Comparison of ENCODE assay signal across 8 mouse cellular contexts in genomic region chr6:49208935-49209334, GRCm38 (mm10). TPM values are rescaled to one million over a fixed set of nuclear protein-coding genes. Genes with fewer than 3 reads are reported as not detected.
A peak's percentile ranks its signal among the peaks of the same experiment; 100 is the strongest.
DNase-seq lines count a peak whose midpoint lies in the region; ATAC-seq and TF ChIP-seq lines count a peak whose summit lies in the region.

No protein-coding gene starts in this region.

- no peak overlapping the region for H3K9ac ChIP-seq in hindbrain, postnatal 0 days (replicated peaks; ENCODE audit: low read length)

- H3K36me3 ChIP-seq in hindbrain, postnatal 0 days (ENCODE audit: insufficient read depth, low read length) = no peaks in the 10 kb centered on the region

- peaks cover 12% of the 10 kb centered on the region for H3K4me1 ChIP-seq in hindbrain, postnatal 0 days (ENCODE audit: insufficient read depth, low read length)

- H3K9me3 ChIP-seq in hindbrain, postnatal 0 days (ENCODE audit: low read length) = no peaks in the 10 kb centered on the region

- ATAC-seq in hindbrain, postnatal 0 days = peak; percentile 58; the same call in 1 of the 2 replicates
- peak; percentile 48; the same call in 1 of the 2 replicates for ATAC-seq in neutrophil, adult 5-6 weeks (ENCODE audit: extremely low read depth, insufficient number of reproducible peaks, low FRiP score, poor library complexity, severe bottlenecking)

- no peaks in the 10 kb centered on the region for H3K27me3 ChIP-seq in hindbrain, postnatal 0 days (ENCODE audit: insufficient read depth, low read length)

- no peak for TF ChIP-seq CTCF in gastrocnemius, adult 2 months (IDR thresholded peaks at IDR 0.05)
- no peak for TF ChIP-seq CTCF in hindbrain, postnatal 0 days (IDR thresholded peaks at IDR 0.05; ENCODE audit: low read depth)

- peak; percentile 31 for DNase-seq in gastrocnemius, adult 2 months
- no peak for DNase-seq in gastrocnemius, postnatal 14 days
- peak; percentile 78 for DNase-seq in thymus, postnatal 0 days (ENCODE audit: low spot score)
- DNase-seq in thymus, adult 18-20 months = no peak
- DNase-seq in hindbrain, postnatal 0 days (ENCODE audit: low spot score) = peak; percentile 58
- no peak for DNase-seq in gastrocnemius, postnatal 10 days
- DNase-seq in ovary, postnatal 10 days (ENCODE audit: low spot score) = no peak

- intact Hi-C loops in gastrocnemius, adult 2 months (cut with DNase I) = loop anchor here (1.0 to 5.0 kb wide), 2 partner anchors 137 to 152 kb away; partner anchors contain the start of gene Malsu1
- intact Hi-C loops in gastrocnemius, postnatal 14 days (cut with DNase I; ENCODE audit: low total_unique reads) = loop anchor here (5.0 kb wide), 1 partner anchor 152 kb away; no protein-coding TSS in a partner anchor

- 80% methylated on average over 5 of the region's 5 CpGs for WGBS in hindbrain, postnatal 0 days

- peak overlapping the region; percentile 23; the same call in 1 of the 2 replicates for H3K4me2 ChIP-seq in hindbrain, postnatal 0 days (ENCODE audit: low read depth, low read length)

- H3K4me3 ChIP-seq in gastrocnemius, adult 2 months = peak overlapping the region; percentile 25
- H3K4me3 ChIP-seq in hindbrain, postnatal 0 days (ENCODE audit: low read length) = no peak overlapping the region

- no peak overlapping the region for H3K27ac ChIP-seq in gastrocnemius, adult 2 months
- no peak overlapping the region for H3K27ac ChIP-seq in hindbrain, postnatal 0 days

RNA-seq across cellular contexts. Expression of gene Igf2bp3, which starts 5.8 kb away (rescaled TPM):
- total RNA-seq in gastrocnemius, adult 2 months (2021) = under 1 TPM; 0.06 to 0.13 TPM
- 1 to 10 TPM in 1 of 2 experiments, under 1 TPM in 1; 0.86 to 1.1 TPM for total RNA-seq in gastrocnemius, postnatal 14 days (2021)
- 59.2 and 71.3 TPM in 2 replicates for polyA plus RNA-seq in thymus, postnatal 0 days (2015; fragmentation: Nextera tagmentation; extraction: Ambion mirVana)
- total RNA-seq in hindbrain, postnatal 0 days (2014; rRNA removed) = 8.9 and 13.3 TPM in 2 replicates
- 16.1 and 16.6 TPM in 2 replicates for polyA plus RNA-seq in hindbrain, postnatal 0 days (2015; fragmentation: Nextera tagmentation; extraction: Ambion mirVana)
- 0.35 and 0.74 TPM in 2 replicates for total RNA-seq in neutrophil, adult 5-6 weeks (2017)
- 1 to 10 TPM; 4.3 to 5.5 TPM for total RNA-seq in gastrocnemius, postnatal 10 days (2021)

RNA-seq across cellular contexts. Expression of gene Tra2a, which starts 54.9 kb away (rescaled TPM):
- 10 to 100 TPM; 15.0 to 30.8 TPM for total RNA-seq in gastrocnemius, adult 2 months (2021)
- total RNA-seq in gastrocnemius, postnatal 14 days (2021) = 10 to 100 TPM; 15.8 to 18.1 TPM
- 90.5 and 99.0 TPM in 2 replicates for polyA plus RNA-seq in thymus, postnatal 0 days (2015; fragmentation: Nextera tagmentation; extraction: Ambion mirVana)
- 54.3 and 60.9 TPM in 2 replicates for total RNA-seq in hindbrain, postnatal 0 days (2014; rRNA removed)
- 43.0 and 44.6 TPM in 2 replicates for polyA plus RNA-seq in hindbrain, postnatal 0 days (2015; fragmentation: Nextera tagmentation; extraction: Ambion mirVana)
- total RNA-seq in neutrophil, adult 5-6 weeks (2017) = 184 and 191 TPM in 2 replicates
- total RNA-seq in gastrocnemius, postnatal 10 days (2021) = 10 to 100 TPM; 20.7 to 30.8 TPM

Comparison
In these comparisons a context has a peak if more than half of its experiments do, and no peak if none do; other contexts are left out.
1. DNase-seq: peak in gastrocnemius, adult 2 months (single experiment), thymus, postnatal 0 days (single experiment) and hindbrain, postnatal 0 days (single experiment); none in gastrocnemius, postnatal 14 days (single experiment), thymus, adult 18-20 months (0 of 2), gastrocnemius, postnatal 10 days (single experiment) and ovary, postnatal 10 days (single experiment).